Mouse (Mus musculus): Measurements from ENCODE around the gene Rpl22. TPM values are rescaled to one million over a fixed set of nuclear protein-coding genes. Genes with fewer than 3 reads are reported as not detected.

The Rpl22 gene
- polyA plus RNA-seq, 1 experiment from 2014 or later, result 395 TPM

GRCm38 (mm10) chr4:152300375-152300774, 25.2 kb upstream of the Rpl22 start:
- no peak for ATAC-seq (ENCODE audit: low FRiP score, low read depth)
- no peak overlapping the region for H3K4me3 ChIP-seq
- peaks cover 16% of the 10 kb centered on the region for H3K4me1 ChIP-seq
- H3K4me2 ChIP-seq (replicated peaks), result no peak overlapping the region
- no peak overlapping the region for H3K9ac ChIP-seq
- H3K9me3 ChIP-seq, result no peaks in the 10 kb centered on the region
- peaks cover 60% of the 10 kb centered on the region for H3K36me3 ChIP-seq
- H3K27me3 ChIP-seq, result peaks cover 7% of the 10 kb centered on the region
- no peak overlapping the region for H3K27ac ChIP-seq
- WGBS, result 93% methylated on average over 8 of the region's 8 CpGs

DNA sequence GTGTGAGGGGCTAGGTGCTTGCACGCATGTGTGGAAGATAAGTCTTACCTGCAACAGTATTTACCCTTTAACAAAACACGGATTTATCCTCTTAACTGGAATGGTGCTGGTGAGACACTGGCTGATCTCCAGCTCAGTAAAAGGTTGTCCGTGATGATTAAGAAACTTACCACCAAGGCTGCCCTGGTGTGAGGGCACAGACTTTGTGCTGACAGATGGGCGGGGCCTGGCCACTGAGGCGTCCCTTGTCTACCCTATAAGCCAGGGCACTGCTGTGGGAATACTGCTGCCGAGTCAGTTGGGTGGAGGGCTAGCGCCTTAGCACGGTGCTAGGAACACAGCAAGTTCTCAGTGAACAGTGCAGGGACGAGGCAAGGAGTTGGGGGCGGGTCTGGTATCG, 23.5 kb upstream of the Rpl22 start:
- Histone ChIP-seq H3K4me3 (no peak overlapping the region), H3K9ac (no peak overlapping the region), H3K9me3 (no peaks in the 10 kb centered on the region), H3K4me1 (peaks cover 13% of the 10 kb centered on the region), H3K4me2 (replicated peaks) (no peak overlapping the region), H3K36me3 (peaks cover 72% of the 10 kb centered on the region), H3K27ac (no peak overlapping the region), H3K27me3 (no peaks in the 10 kb centered on the region)
- 81% methylated on average over 11 of the region's 11 CpGs for WGBS
- ATAC-seq (ENCODE audit: low FRiP score, low read depth), result no peak

DNA sequence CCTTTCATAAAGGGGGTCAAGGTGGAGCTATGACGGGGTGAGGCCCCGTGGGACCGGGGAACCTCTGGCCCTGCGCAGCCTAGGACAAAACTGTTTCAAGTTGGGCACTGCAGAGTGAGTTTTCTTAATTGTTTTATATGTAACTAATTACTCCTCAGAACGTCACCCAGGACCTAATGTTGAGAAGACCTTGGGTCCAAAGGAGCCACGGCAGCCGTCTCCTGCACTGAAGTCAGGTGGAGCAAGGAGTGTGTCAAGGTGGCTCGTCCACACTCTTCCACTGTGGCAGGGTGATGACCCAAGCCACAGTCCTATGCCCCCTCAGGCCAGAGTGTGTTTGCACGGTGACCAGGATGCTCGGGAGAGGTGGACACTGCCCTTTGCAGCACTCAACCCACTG, 22.4 kb upstream of the Rpl22 start:
- Histone ChIP-seq H3K27me3 (no peaks in the 10 kb centered on the region), H3K4me3 (no peak overlapping the region), H3K9me3 (no peaks in the 10 kb centered on the region), H3K9ac (no peak overlapping the region), H3K36me3 (peaks cover 80% of the 10 kb centered on the region), H3K4me2 (replicated peaks) (no peak overlapping the region), H3K4me1 (peaks cover 8% of the 10 kb centered on the region), H3K27ac (no peak overlapping the region)
- WGBS, result 89% methylated on average over 10 of the region's 10 CpGs
- ATAC-seq (ENCODE audit: low FRiP score, low read depth), result no peak

DNA sequence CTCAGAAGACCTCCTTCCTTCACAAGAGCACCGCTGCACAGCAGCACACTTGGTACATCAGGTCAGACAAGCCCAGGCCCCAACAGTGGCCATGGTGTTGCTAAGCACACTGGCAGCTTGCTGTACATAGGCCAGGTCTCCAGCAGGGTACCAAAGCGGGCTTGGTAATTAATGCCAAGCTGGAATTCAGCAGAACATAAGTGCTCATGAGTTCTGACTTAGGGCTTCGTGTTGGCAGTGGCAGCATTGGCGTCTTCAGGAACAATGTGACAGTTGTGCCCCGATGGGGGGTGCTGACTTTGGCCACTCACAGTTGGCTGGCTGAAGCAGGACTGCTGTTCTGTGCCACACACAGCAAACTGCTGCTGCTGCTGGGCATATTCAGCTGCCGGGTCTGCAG, 20.9 kb upstream of the Rpl22 start:
- Histone ChIP-seq H3K4me3 (no peak overlapping the region), H3K36me3 (peaks cover 85% of the 10 kb centered on the region), H3K9me3 (no peaks in the 10 kb centered on the region), H3K9ac (no peak overlapping the region), H3K27ac (no peak overlapping the region), H3K4me1 (no peaks in the 10 kb centered on the region), H3K4me2 (replicated peaks) (no peak overlapping the region), H3K27me3 (peaks cover 3% of the 10 kb centered on the region; the same call in 1 of the 2 replicates)
- no peak for ATAC-seq (ENCODE audit: low FRiP score, low read depth)
- 92% methylated on average over 6 of the region's 6 CpGs for WGBS

DNA sequence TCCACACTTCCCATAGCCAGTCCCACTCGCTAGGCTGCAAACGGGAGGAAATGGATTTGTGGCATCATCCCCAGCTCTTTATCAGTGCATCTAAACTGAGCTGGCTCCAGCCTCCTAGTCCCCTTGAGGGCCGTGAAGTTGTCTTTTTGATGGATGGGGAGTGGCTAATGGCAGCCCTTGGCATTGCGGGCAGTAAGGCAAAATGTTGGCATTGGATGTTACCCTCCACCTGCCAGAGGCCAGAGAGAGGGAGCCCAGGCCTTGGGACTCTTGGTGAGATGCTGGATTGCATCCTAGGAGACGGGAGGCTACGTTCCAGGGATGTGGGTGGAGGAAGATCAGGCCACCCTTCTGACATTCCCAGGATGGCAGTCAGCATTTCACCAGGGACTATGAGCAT, 19.6 kb upstream of the Rpl22 start:
- 70% methylated on average over 6 of the region's 6 CpGs for WGBS
- Histone ChIP-seq H3K4me2 (replicated peaks) (no peak overlapping the region), H3K27me3 (peaks cover 16% of the 10 kb centered on the region), H3K27ac (no peak overlapping the region), H3K4me3 (no peak overlapping the region), H3K9me3 (no peaks in the 10 kb centered on the region), H3K36me3 (peaks cover 72% of the 10 kb centered on the region), H3K4me1 (no peaks in the 10 kb centered on the region), H3K9ac (peak overlapping the region; percentile 13; the same call in 1 of the 2 replicates)
- no peak for ATAC-seq (ENCODE audit: low FRiP score, low read depth)

DNA sequence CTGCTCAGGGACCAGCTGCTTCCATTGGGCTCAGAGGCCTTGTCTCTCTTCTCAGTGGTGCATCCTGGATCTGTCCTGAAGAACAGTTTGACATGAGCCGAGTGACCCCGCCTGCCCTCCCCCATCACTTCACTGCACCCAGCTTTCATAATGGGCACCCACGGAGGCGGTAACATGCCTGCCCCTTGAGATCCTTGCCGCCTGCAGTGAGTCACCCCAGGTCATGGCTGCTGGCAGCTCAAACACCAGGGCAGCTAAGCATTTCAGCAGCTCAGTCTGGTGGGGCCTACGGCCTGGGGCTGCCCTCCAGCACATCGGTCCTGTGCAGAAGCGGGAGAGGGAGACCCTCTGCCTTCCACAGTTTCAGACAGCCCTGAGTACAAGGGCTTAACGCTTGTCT, 18.0 kb upstream of the Rpl22 start:
- Histone ChIP-seq H3K4me2 (replicated peaks) (no peak overlapping the region), H3K36me3 (peaks cover 56% of the 10 kb centered on the region), H3K4me3 (no peak overlapping the region), H3K4me1 (peaks cover 7% of the 10 kb centered on the region; the same call in 1 of the 2 replicates), H3K27ac (no peak overlapping the region), H3K27me3 (peaks cover 31% of the 10 kb centered on the region), H3K9me3 (no peaks in the 10 kb centered on the region), H3K9ac (no peak overlapping the region)
- 79% methylated on average over 9 of the region's 9 CpGs for WGBS
- ATAC-seq (ENCODE audit: low FRiP score, low read depth), result no peak

DNA sequence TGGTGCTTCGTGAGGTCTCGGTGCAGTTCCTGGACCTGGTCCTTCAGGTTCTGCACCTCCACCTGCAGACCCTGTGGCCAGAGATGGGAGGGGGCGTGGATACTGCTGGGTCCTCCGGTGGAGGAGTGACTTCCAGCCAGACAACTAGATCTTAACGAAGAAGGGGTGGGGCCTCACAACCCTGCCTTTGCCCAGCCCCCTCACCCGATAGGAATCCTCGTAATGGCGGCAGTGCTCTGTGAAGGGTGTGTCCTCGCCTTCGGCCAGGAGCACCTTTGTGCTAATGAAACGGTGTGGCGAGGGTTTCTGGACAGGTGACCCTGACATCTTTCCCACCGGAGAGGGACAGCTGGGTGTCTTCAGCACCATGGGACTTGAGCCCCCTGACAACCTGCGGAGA, 13.4 kb upstream of the Rpl22 start:
- Histone ChIP-seq H3K27ac (no peak overlapping the region), H3K9me3 (no peaks in the 10 kb centered on the region), H3K36me3 (peaks cover 15% of the 10 kb centered on the region), H3K4me1 (peaks cover 30% of the 10 kb centered on the region), H3K4me2 (replicated peaks) (peak overlapping the region; percentile 68), H3K9ac (no peak overlapping the region), H3K4me3 (peak overlapping the region; percentile 41), H3K27me3 (peaks cover 78% of the 10 kb centered on the region)
- ATAC-seq (ENCODE audit: low FRiP score, low read depth), result no peak
- WGBS, result 2% methylated on average over 14 of the region's 14 CpGs

- WGBS, result under 1% methylated on average over 29 of the region's 29 CpGs
- no peaks in the 10 kb centered on the region for H3K9me3 ChIP-seq
- H3K36me3 ChIP-seq, result peaks cover 8% of the 10 kb centered on the region
- peaks cover 30% of the 10 kb centered on the region for H3K4me1 ChIP-seq
- peak overlapping the region; percentile 41 for H3K4me3 ChIP-seq
- H3K27me3 ChIP-seq, result peaks cover 88% of the 10 kb centered on the region
- H3K27ac ChIP-seq, result no peak overlapping the region
- H3K4me2 ChIP-seq (replicated peaks), result peak overlapping the region; percentile 68
- H3K9ac ChIP-seq, result peak overlapping the region; percentile 45
- 0 out of 2 replicates have a peak, but pooled peaks have one; percentile 13 for ATAC-seq (ENCODE audit: low FRiP score, low read depth)
These were observed 12.3 kb upstream of the Rpl22 start for GRCm38 (mm10) chr4:152313211-152313632.

DNA sequence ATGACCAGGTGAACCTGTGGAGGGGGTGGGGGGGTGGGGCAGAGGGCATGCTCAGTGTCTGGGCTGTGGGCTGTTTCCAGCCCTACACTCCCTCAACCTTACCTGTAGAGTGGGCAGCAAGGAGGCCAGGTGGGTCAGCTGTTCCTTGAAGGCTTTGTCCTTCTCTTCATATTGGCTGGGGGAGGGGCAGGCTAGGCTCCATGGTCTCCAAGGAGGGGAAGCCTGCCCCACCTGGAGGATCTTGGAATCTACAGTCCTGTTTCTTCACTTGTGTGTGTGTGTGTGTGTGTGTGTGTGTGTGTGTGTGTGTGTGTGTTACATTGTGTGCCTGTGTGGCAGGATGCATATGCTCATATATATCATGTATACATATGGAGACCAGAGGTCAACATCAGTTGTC, 11.6 kb upstream of the Rpl22 start:
- Histone ChIP-seq H3K27ac (no peak overlapping the region), H3K27me3 (peaks cover 95% of the 10 kb centered on the region), H3K4me1 (peaks cover 35% of the 10 kb centered on the region), H3K4me2 (replicated peaks) (peak overlapping the region; percentile 68; the same call in 1 of the 2 replicates), H3K4me3 (peak overlapping the region; percentile 41; the same call in 1 of the 2 replicates), H3K36me3 (peaks cover 2% of the 10 kb centered on the region), H3K9ac (no peak overlapping the region), H3K9me3 (no peaks in the 10 kb centered on the region)
- no peak for ATAC-seq (ENCODE audit: low FRiP score, low read depth)

GRCm38 (mm10) chr4:152315498-152316213, 9.9 kb upstream of the Rpl22 start:
- Histone ChIP-seq H3K27me3 (peaks cover 89% of the 10 kb centered on the region), H3K36me3 (no peaks in the 10 kb centered on the region), H3K4me2 (replicated peaks) (peak overlapping the region; percentile 61), H3K9me3 (no peaks in the 10 kb centered on the region), H3K4me1 (peaks cover 36% of the 10 kb centered on the region), H3K4me3 (peak overlapping the region; percentile 37), H3K27ac (no peak overlapping the region), H3K9ac (peak overlapping the region; percentile 32; the same call in 1 of the 2 replicates)
- no peak for ATAC-seq (ENCODE audit: low FRiP score, low read depth)
- WGBS, result under 1% methylated on average over 43 of the region's 43 CpGs

DNA sequence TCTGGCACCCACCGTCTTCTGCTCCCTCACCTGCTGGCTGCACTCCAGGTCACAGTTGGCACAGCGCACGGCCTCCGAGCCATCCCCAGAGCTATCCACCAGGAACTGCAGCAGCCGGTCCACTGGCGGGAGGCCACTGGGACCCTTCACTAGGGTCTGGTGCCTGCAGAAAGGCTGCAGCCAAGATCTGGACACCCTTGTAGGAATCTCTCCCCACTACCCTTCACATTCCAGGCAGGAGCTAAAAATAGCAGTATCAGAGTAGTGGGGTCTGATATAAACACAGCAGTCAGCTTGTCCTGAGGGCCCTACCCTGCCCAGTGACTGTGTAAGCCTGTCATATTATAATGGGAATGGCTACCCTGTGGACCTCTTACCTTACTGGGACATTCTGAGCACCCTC, 7.9 kb upstream of the Rpl22 start:
- no peaks in the 10 kb centered on the region for H3K9me3 ChIP-seq
- H3K9ac ChIP-seq, result no peak overlapping the region
- no peaks in the 10 kb centered on the region for H3K36me3 ChIP-seq
- H3K4me3 ChIP-seq, result no peak overlapping the region
- no peak overlapping the region for H3K4me2 ChIP-seq (replicated peaks)
- H3K4me1 ChIP-seq, result peaks cover 28% of the 10 kb centered on the region
- 80% methylated on average over 6 of the region's 6 CpGs for WGBS
- no peak for ATAC-seq (ENCODE audit: low FRiP score, low read depth)
- peaks cover 75% of the 10 kb centered on the region for H3K27me3 ChIP-seq
- H3K27ac ChIP-seq, result no peak overlapping the region

DNA sequence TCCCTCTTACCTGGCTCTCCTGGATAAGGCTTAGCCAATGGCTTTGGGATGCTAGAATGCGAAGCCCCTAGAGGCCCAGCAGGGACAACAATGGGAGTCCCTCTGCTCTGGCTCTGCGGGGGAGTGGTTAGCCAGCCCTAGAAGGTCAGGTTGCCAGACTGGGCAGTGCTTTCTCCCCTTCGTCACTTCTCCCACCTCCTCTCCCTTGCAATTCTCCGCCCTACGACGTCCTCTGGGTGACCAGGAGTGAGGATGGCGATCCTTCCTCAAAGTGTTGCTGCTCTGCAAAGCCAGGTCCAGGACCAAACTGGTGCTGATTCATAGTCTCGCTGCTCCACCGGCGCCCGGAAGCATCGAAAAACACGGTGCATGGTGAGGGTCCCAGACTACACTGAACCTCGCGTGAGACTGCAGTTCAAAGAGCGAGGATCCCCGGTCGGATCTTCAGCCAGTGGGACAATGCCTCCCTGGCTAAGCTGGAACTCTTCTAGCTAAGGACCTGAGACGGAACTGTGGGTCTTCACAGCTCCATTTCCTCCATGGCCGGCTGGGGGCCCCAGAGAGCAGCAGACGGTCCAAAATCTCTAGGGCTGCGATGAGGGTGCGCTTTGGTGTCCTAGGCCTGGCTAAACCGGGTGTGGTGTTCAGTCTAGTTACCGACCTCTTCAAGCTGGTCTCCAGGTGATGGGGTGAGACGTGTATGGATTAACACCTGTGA, 6.9 kb upstream of the Rpl22 start, which contains the start of gene Rnf207:
Gene Rnf207 (minus strand): TSS at position 477 of the 718 bp plus-strand sequence.
- Histone ChIP-seq H3K27me3 (peaks cover 65% of the 10 kb centered on the region), H3K36me3 (no peaks in the 10 kb centered on the region), H3K4me1 (peaks cover 17% of the 10 kb centered on the region)

More for the DNA sequence above, 6.9 kb upstream of the Rpl22 start, which contains the start of gene Rnf207:
- no peak within 1 kb of the TSS for H3K27ac ChIP-seq
- ATAC-seq (ENCODE audit: low FRiP score, low read depth), result no peak
- peak within 1 kb of the TSS; percentile 12 for H3K4me3 ChIP-seq
- H3K4me2 ChIP-seq (replicated peaks), result peak within 1 kb of the TSS; percentile 45
- WGBS, result 4% methylated on average over 26 of the region's 26 CpGs
- H3K9me3 ChIP-seq, result no peaks in the 10 kb centered on the region
- H3K9ac ChIP-seq, result peak within 1 kb of the TSS; percentile 35

All from limb, embryonic 13.5 days (tissue).